Mouse (Mus musculus) right cerebral cortex, postnatal 25 days (tissue): Measurements from ENCODE around the gene Gcnt2.
"Not testable (repeated sequence)": the region's sequence is repeated elsewhere in the genome, so short reads cannot be mapped to it uniquely, and the experiment has no call there.

Experiments
- DNase-seq: peaks from one replicate; pipeline ENCODE4 v3.0.0; 2022

The Gcnt2 gene

GRCm38 (mm10) chr13:40875415-40875814, 15.9 kb downstream of the Gcnt2 start:
- DNase-seq, result no peak

- no peak for DNase-seq
These were observed 18.0 kb downstream of the Gcnt2 start for GRCm38 (mm10) chr13:40877589-40877988.

- DNase-seq, result no peak
These were observed 21.0 kb downstream of the Gcnt2 start for GRCm38 (mm10) chr13:40880557-40880956.

- no peak for DNase-seq
These were observed 23.1 kb downstream of the Gcnt2 start for GRCm38 (mm10) chr13:40882606-40883005.

GRCm38 (mm10) chr13:40883903-40884302, 24.3 kb downstream of the Gcnt2 start:
- DNase-seq, result no peak

GRCm38 (mm10) chr13:40884878-40885277, 25.3 kb downstream of the Gcnt2 start:
- no peak for DNase-seq

GRCm38 (mm10) chr13:40885935-40886642, 26.5 kb downstream of the Gcnt2 start:
- DNase-seq, result no peak

GRCm38 (mm10) chr13:40886643-40887381, 27.3 kb downstream of the Gcnt2 start:
- DNase-seq, result peak; percentile 13

GRCm38 (mm10) chr13:40890595-40890994, 31.0 kb downstream of the Gcnt2 start:
- DNase-seq, result no peak

GRCm38 (mm10) chr13:40891369-40891768, 31.8 kb downstream of the Gcnt2 start:
- DNase-seq, result not testable (repeated sequence)

GRCm38 (mm10) chr13:40892043-40892442, 32.5 kb downstream of the Gcnt2 start:
- no peak for DNase-seq

GRCm38 (mm10) chr13:40892547-40892946, 33.0 kb downstream of the Gcnt2 start:
- no peak for DNase-seq

- DNase-seq, result no peak
These were observed 34.0 kb downstream of the Gcnt2 start for GRCm38 (mm10) chr13:40893573-40893972.

- DNase-seq, result not testable (repeated sequence)
These were observed 38.6 kb downstream of the Gcnt2 start for GRCm38 (mm10) chr13:40898049-40898690.

GRCm38 (mm10) chr13:40898698-40899097, 39.1 kb downstream of the Gcnt2 start:
- DNase-seq, result no peak

- DNase-seq, result peak; percentile 31
These were observed 39.9 kb downstream of the Gcnt2 start for GRCm38 (mm10) chr13:40899349-40899993.

GRCm38 (mm10) chr13:40899994-40900970, 40.7 kb downstream of the Gcnt2 start:
- DNase-seq, result no peak

- no peak for DNase-seq
These were observed 41.7 kb downstream of the Gcnt2 start for GRCm38 (mm10) chr13:40901263-40901662.

- no peak for DNase-seq
These were observed 42.4 kb downstream of the Gcnt2 start for GRCm38 (mm10) chr13:40901831-40902459.

GRCm38 (mm10) chr13:40904080-40904479, 44.5 kb downstream of the Gcnt2 start:
- no peak for DNase-seq

- no peak for DNase-seq
These were observed 47.0 kb downstream of the Gcnt2 start for GRCm38 (mm10) chr13:40906528-40906927.

- no peak for DNase-seq
These were observed 47.7 kb downstream of the Gcnt2 start for GRCm38 (mm10) chr13:40907274-40907673.
